Mouse (Mus musculus) lung, postnatal 0 days (tissue): Measurements from ENCODE around the gene Ace3.

Experiments used
- CTCF ChIP-seq: IDR thresholded peaks from 2 replicates; pipeline ENCODE4 v1.5.1; 2016; ENCODE audit warnings: antibody characterized with exemption, mild to moderate bottlenecking
- EP300 ChIP-seq: IDR thresholded peaks from 2 replicates; pipeline ENCODE4 v1.6.1; 2016; ENCODE audit warnings: antibody characterized with exemption, mild to moderate bottlenecking, control low read depth

DNA sequence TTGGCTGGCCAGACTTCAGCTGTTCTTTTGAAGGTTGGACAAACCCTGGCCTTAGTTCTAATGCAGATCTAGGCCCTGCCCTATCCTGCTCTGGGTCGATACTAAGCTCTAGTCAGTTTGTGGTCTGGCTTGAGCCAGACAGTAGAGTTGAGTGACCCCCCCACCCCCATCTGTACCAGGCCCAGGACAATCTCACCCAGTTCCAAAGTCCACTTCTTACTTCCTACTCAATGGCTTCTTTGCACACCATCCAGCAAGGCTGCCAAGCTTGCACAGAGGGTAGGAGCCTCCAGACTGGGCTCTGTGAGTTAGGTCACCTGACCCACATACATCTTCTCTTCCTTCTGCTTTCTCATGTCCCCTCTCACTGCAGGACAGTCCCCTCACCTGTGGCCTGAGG, 10.1 kb downstream of the Ace3 start:
- no peak for TF ChIP-seq CTCF
- TF ChIP-seq EP300 = no peak
